Mouse (Mus musculus) lung, adult 10 weeks (tissue): ENCODE results near the gene Ivl. TPM values are rescaled to one million over a fixed set of nuclear protein-coding genes. Genes with fewer than 3 reads are reported as not detected.

Experiments
- polyA plus RNA-seq: library from polyadenylated mRNA; stranded (reverse); fragments of 350-450 nt; fragmentation: Illumina TruSeq; extraction: RNeasy Lipid Tissue Mini Kit (QIAGEN cat#74804); gene quantifications from one replicate; pipeline ENCODE4 v1.2.3, GENCODE M21; 2014; ENCODE audit warnings: low read depth, low replicate concordance; ENCODE audit not compliant: insufficient read depth

Gene Ivl
- 0.97 TPM for polyA plus RNA-seq

GRCm38 (mm10) chr3:92573449-92574041 lies at the start of gene Ivl:
Gene Ivl, minus strand, starts transcription at chr3:92573735.

DNA sequence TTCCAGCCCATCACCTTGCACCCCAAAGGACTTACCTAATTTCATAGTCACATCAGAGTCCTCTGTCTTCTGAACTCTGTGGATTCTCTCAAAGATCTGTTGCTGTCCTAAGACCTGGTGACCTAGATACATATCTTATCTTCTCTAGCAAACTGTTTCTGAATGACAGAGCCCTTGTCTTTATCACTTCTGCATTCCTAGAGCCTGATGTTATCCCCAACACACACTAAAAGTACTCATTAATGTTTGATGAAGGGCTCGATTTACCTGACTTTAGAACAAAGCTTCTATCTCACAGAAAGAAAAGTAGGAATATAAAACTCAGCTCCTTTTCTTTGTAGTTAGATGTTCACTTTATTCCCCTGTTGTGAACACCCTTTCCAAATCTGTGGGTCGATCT lies 48.0 kb upstream of the Ivl start, which contains the start of gene Lce6a:
Lce6a (minus strand) TSS at position 101 of the 400 bp plus-strand sequence.

DNA sequence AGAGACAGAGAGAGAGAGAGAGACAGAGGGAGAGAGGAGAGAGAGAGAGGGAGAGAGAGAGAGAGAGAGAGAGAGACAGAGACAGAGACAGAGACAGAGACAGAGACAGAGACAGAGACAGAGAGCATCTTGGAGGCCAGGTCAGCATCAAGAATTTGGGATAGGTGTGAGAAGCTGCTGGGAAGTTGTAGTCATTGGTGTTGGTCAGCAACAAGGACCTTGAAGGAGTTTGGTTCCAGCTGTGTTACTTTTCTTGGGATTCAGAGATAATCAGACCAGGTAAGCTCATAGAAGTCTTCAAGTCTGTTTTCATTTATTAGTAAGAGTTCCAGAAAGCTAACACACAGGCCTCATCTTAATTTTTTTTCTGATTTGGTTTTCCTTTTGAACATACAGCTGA lies 33.9 kb upstream of the Ivl start, which contains the start of gene 2210017I01Rik:
2210017I01Rik (minus strand) TSS at position 101 of the 400 bp plus-strand sequence.

GRCm38 (mm10) chr3:92588858-92589257 lies 15.3 kb upstream of the Ivl start, which contains the start of gene Smcp:
Gene Smcp, minus strand, starts transcription at chr3:92588997.

GRCm38 (mm10) chr3:92534411-92534810 lies 39.1 kb downstream of the Ivl start, which contains the start of gene 2310046K23Rik:
Gene 2310046K23Rik, minus strand, starts transcription at chr3:92534511.

Other genes with a start within 250 kb of the Ivl start
- not detected for gene Sprr2d, start 234.6 kb downstream of the Ivl start, polyA plus RNA-seq
- not detected for gene Sprr2e, start 221.6 kb downstream of the Ivl start, polyA plus RNA-seq
- not detected for gene Sprr2f, start 208.5 kb downstream of the Ivl start, polyA plus RNA-seq
- not detected for gene Sprr2h, start 188.1 kb downstream of the Ivl start, polyA plus RNA-seq
- gene Sprr2i, start 165.7 kb downstream of the Ivl start, polyA plus RNA-seq, result not detected
- gene Sprr2j-ps, start 155.7 kb downstream of the Ivl start, polyA plus RNA-seq, result not detected
- gene Gm9774, start 144.3 kb downstream of the Ivl start, polyA plus RNA-seq, result 3.0 TPM
- not detected for gene Sprr2k, start 141.2 kb downstream of the Ivl start, polyA plus RNA-seq
- gene Sprr1b, start 134.9 kb downstream of the Ivl start, polyA plus RNA-seq, result not detected
- not detected for gene Sprr3, start 115.0 kb downstream of the Ivl start, polyA plus RNA-seq
- 3.2 TPM for gene Sprr1a, start 87.8 kb downstream of the Ivl start, polyA plus RNA-seq
- gene Sprr4, start 73.2 kb downstream of the Ivl start, polyA plus RNA-seq, result not detected
- gene 2310046K23Rik, start 39.2 kb downstream of the Ivl start, polyA plus RNA-seq, result not detected
- gene Smcp, start 15.3 kb upstream of the Ivl start, polyA plus RNA-seq, result not detected
- not detected for gene 2210017I01Rik, start 33.8 kb upstream of the Ivl start, polyA plus RNA-seq
- not detected for gene Lce6a, start 47.9 kb upstream of the Ivl start, polyA plus RNA-seq
- not detected for gene Lce1a1, start 74.6 kb upstream of the Ivl start, polyA plus RNA-seq
- not detected for gene Lce1b, start 83.2 kb upstream of the Ivl start, polyA plus RNA-seq
- not detected for gene Lce1a2, start 96.6 kb upstream of the Ivl start, polyA plus RNA-seq
- gene Lce1c, start 105.5 kb upstream of the Ivl start, polyA plus RNA-seq, result not detected
- gene Lce1d, start 113.5 kb upstream of the Ivl start, polyA plus RNA-seq, result not detected
- not detected for gene Lce1e, start 135.3 kb upstream of the Ivl start, polyA plus RNA-seq
- gene Lce1f, start 146.6 kb upstream of the Ivl start, polyA plus RNA-seq, result not detected
- not detected for gene Gm38119, start 165.4 kb upstream of the Ivl start, polyA plus RNA-seq
- not detected for gene Lce1g, start 178.6 kb upstream of the Ivl start, polyA plus RNA-seq
- gene Lce1h, start 191.3 kb upstream of the Ivl start, polyA plus RNA-seq, result not detected
- not detected for gene Lce1i, start 205.2 kb upstream of the Ivl start, polyA plus RNA-seq
- not detected for gene Lce1j, start 216.8 kb upstream of the Ivl start, polyA plus RNA-seq
- gene Lce1k, start 234.2 kb upstream of the Ivl start, polyA plus RNA-seq, result not detected